In the genomic region with DNA sequence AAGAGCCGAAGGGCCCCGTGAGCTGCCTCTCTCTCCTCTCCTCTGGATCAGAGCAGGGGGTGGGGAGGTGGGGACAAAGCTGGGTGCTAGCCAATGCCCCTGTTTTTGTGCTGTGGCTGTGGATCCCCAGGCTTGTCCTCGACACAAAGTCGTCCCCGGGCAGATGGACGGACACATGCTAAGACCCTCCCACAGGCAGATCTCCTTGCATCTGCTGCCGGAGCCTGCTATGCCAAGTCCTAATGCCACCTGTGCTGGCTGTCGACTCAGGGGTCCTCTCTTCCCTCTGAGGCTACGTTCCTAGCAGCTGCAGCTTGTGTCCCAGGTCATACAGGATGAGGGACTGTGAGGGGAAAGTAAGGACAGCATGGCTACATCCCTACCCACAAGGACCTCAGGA, we compare ENCODE assay signal across 10 mouse cellular contexts. TPM values are rescaled to one million over a fixed set of nuclear protein-coding genes. Genes with fewer than 3 reads are reported as not detected.
DNase-seq lines count a peak whose midpoint lies in the region; ATAC-seq and TF ChIP-seq lines count a peak whose summit lies in the region.
"Had no signal": no experiment of that assay in that cellular context is flagged by ENCODE, and none has a peak within 500 bp of the region (broad histone marks: within the 10 kb centered on the region; RNA-seq: fewer than 3 reads in every experiment).

No protein-coding gene starts in this region.

- no peak overlapping the region for H3K27ac ChIP-seq in forebrain, embryonic 13.5 days
- H3K27ac ChIP-seq in forebrain, embryonic 12.5 days, result no peak overlapping the region
- no peak overlapping the region for H3K27ac ChIP-seq in left cerebral cortex, adult 2 months
- peak overlapping the region; percentile 33; the same call in 1 of the 2 replicates for H3K27ac ChIP-seq in embryonic facial prominence, embryonic 14.5 days (replicated peaks; ENCODE audit: low read depth, low read length)
- H3K27ac ChIP-seq in liver, embryonic 16.5 days (ENCODE audit: low read length), result no peak overlapping the region

- WGBS in forebrain, embryonic 13.5 days, result 60% methylated on average over 9 of the region's 9 CpGs
- WGBS in forebrain, embryonic 12.5 days, result 72% methylated on average over 9 of the region's 9 CpGs
- 56% methylated on average over 9 of the region's 9 CpGs for WGBS in embryonic facial prominence, embryonic 14.5 days
- 49% methylated on average over 9 of the region's 9 CpGs for WGBS in liver, embryonic 16.5 days (ENCODE audit: insufficient replicate concordance)

- intact Hi-C loops in left cerebral cortex, postnatal 4 days (cut with DNase I), result no loop called here
- intact Hi-C loops in left cerebral cortex, adult 2 months (cut with DNase I), result no loop called here

- peak; percentile 70 for DNase-seq in left cerebral cortex, postnatal 4 days
- DNase-seq in left cerebral cortex, adult 2 months (ENCODE audit: extremely low spot score in 1 of 2, low spot score in 2 of 2), result no peak
- DNase-seq in embryonic facial prominence, embryonic 14.5 days (ENCODE audit: low spot score), result no peak
- no peak for DNase-seq in yolk sac, embryonic 10.5 days (ENCODE audit: low spot score)
- no peak for DNase-seq in frontal cortex, postnatal 25 days (ENCODE audit: low spot score in 2 of 2)

- no peak for TF ChIP-seq CTCF in left cerebral cortex, adult 2 months (IDR thresholded peaks at IDR 0.05)

- peak overlapping the region; percentile 19; the same call in 1 of the 2 replicates for H3K9ac ChIP-seq in forebrain, embryonic 13.5 days
- H3K9ac ChIP-seq in forebrain, embryonic 12.5 days, result no peak overlapping the region
- 0 out of 2 replicates have a peak overlapping the region, but pooled peaks have one; percentile 2 for H3K9ac ChIP-seq in embryonic facial prominence, embryonic 14.5 days (ENCODE audit: low read depth, low read length)
- H3K9ac ChIP-seq in liver, embryonic 16.5 days (ENCODE audit: low read depth, low read length), result peak overlapping the region; percentile 26; the same call in 1 of the 2 replicates

- H3K4me1 ChIP-seq in forebrain, embryonic 13.5 days, result peaks cover 7% of the 10 kb centered on the region; the same call in 1 of the 2 replicates
- H3K4me1 ChIP-seq in forebrain, embryonic 12.5 days, result 0 out of 2 replicates have a peak, but pooled peaks cover 2% of the 10 kb centered on the region
- H3K4me1 ChIP-seq in embryonic facial prominence, embryonic 14.5 days (ENCODE audit: control insufficient read depth, insufficient read depth, low read length), result peaks cover 5% of the 10 kb centered on the region; the same call in 1 of the 2 replicates
- peaks cover 16% of the 10 kb centered on the region for H3K4me1 ChIP-seq in liver, embryonic 16.5 days (ENCODE audit: control insufficient read depth, low read depth, low read length)

- H3K36me3 ChIP-seq in forebrain, embryonic 13.5 days (ENCODE audit: poor library complexity, severe bottlenecking), result peaks cover 23% of the 10 kb centered on the region
- peaks cover 16% of the 10 kb centered on the region for H3K36me3 ChIP-seq in forebrain, embryonic 12.5 days (replicated peaks)
- H3K36me3 ChIP-seq in embryonic facial prominence, embryonic 14.5 days (ENCODE audit: control insufficient read depth, insufficient read depth, low read length), result peaks cover 23% of the 10 kb centered on the region
- peaks cover 9% of the 10 kb centered on the region for H3K36me3 ChIP-seq in liver, embryonic 16.5 days (ENCODE audit: control insufficient read depth, insufficient read depth)

- no peak overlapping the region for H3K4me3 ChIP-seq in forebrain, embryonic 13.5 days
- no peak overlapping the region for H3K4me3 ChIP-seq in forebrain, embryonic 12.5 days (replicated peaks)
- H3K4me3 ChIP-seq in left cerebral cortex, adult 2 months, result no peak overlapping the region
- peak overlapping the region; percentile 10; the same call in 1 of the 2 replicates for H3K4me3 ChIP-seq in embryonic facial prominence, embryonic 14.5 days (ENCODE audit: low read depth, low read length)
- H3K4me3 ChIP-seq in liver, embryonic 16.5 days (ENCODE audit: low read depth, low read length), result peak overlapping the region; percentile 5

- no peak overlapping the region for H3K4me2 ChIP-seq in forebrain, embryonic 13.5 days
- no peak overlapping the region for H3K4me2 ChIP-seq in forebrain, embryonic 12.5 days
- H3K4me2 ChIP-seq in embryonic facial prominence, embryonic 14.5 days (ENCODE audit: low read depth, low read length), result peak overlapping the region; percentile 23; the same call in 1 of the 2 replicates
- no peak overlapping the region for H3K4me2 ChIP-seq in liver, embryonic 16.5 days (ENCODE audit: low read depth, low read length)

- no peak for ATAC-seq in forebrain, embryonic 13.5 days
- ATAC-seq in forebrain, embryonic 12.5 days (ENCODE audit: low FRiP score), result no peak
- no peak for ATAC-seq in embryonic facial prominence, embryonic 14.5 days (ENCODE audit: low read depth)
- ATAC-seq in liver, embryonic 16.5 days (ENCODE audit: low read depth), result no peak
- ATAC-seq: CD4-positive, CD25-positive, alpha-beta regulatory T cell, adult 4 months had no signal

- H3K9me3 ChIP-seq in forebrain, embryonic 13.5 days (replicated peaks), result no peaks in the 10 kb centered on the region
- H3K9me3 ChIP-seq in forebrain, embryonic 12.5 days, result no peaks in the 10 kb centered on the region
- H3K9me3 ChIP-seq in embryonic facial prominence, embryonic 14.5 days (ENCODE audit: control insufficient read depth, low read length), result no peaks in the 10 kb centered on the region
- no peaks in the 10 kb centered on the region for H3K9me3 ChIP-seq in liver, embryonic 16.5 days (replicated peaks; ENCODE audit: control insufficient read depth, low read length)

- no peaks in the 10 kb centered on the region for H3K27me3 ChIP-seq in forebrain, embryonic 13.5 days
- H3K27me3 ChIP-seq in forebrain, embryonic 12.5 days, result no peaks in the 10 kb centered on the region
- no peaks in the 10 kb centered on the region for H3K27me3 ChIP-seq in embryonic facial prominence, embryonic 14.5 days (replicated peaks; ENCODE audit: control insufficient read depth, insufficient read depth, low read length)
- no peaks in the 10 kb centered on the region for H3K27me3 ChIP-seq in liver, embryonic 16.5 days (ENCODE audit: control insufficient read depth, insufficient read depth, low read depth, low read length)

RNA-seq across cellular contexts. Expression of a gene that starts 1.6 kb away (rescaled TPM):
- 13.5 and 16.3 TPM in 2 replicates for polyA plus RNA-seq in forebrain, embryonic 13.5 days (2015; fragmentation: Nextera tagmentation; extraction: Ambion mirVana)
- 23.1 and 26.1 TPM in 2 replicates for polyA plus RNA-seq in forebrain, embryonic 12.5 days (2016; fragmentation: Nextera tagmentation; extraction: Ambion mirVana)
- total RNA-seq in left cerebral cortex, postnatal 4 days (2021), result 10 to 100 TPM; 23.9 to 30.5 TPM
- total RNA-seq in left cerebral cortex, adult 2 months (2021), result 10 to 100 TPM; 21.2 to 29.4 TPM
- 69.4 and 76.1 TPM in 2 replicates for polyA plus RNA-seq in embryonic facial prominence, embryonic 14.5 days (2014; fragmentation: Nextera tagmentation; extraction: Ambion mirVana)
- 25.8 and 32.2 TPM in 2 replicates for polyA plus RNA-seq in liver, embryonic 16.5 days (2015; fragmentation: Nextera tagmentation; extraction: Ambion mirVana)
- total RNA-seq: hematopoietic stem cell, adult 5-6 weeks had no signal

RNA-seq across cellular contexts. Expression of a gene that starts 36.0 kb away (rescaled TPM):
- polyA plus RNA-seq in forebrain, embryonic 13.5 days (2015; fragmentation: Nextera tagmentation; extraction: Ambion mirVana), result 306 and 325 TPM in 2 replicates
- polyA plus RNA-seq in forebrain, embryonic 12.5 days (2016; fragmentation: Nextera tagmentation; extraction: Ambion mirVana), result 406 and 410 TPM in 2 replicates
- total RNA-seq in left cerebral cortex, postnatal 4 days (2021), result 10 to 100 TPM; 16.9 to 19.4 TPM
- total RNA-seq in left cerebral cortex, adult 2 months (2021), result 1 to 10 TPM; 2.5 to 2.8 TPM
- 362 and 371 TPM in 2 replicates for polyA plus RNA-seq in embryonic facial prominence, embryonic 14.5 days (2014; fragmentation: Nextera tagmentation; extraction: Ambion mirVana)
- polyA plus RNA-seq in liver, embryonic 16.5 days (2015; fragmentation: Nextera tagmentation; extraction: Ambion mirVana), result 149 and 179 TPM in 2 replicates
- polyA plus RNA-seq: CD4-positive, CD25-positive, alpha-beta regulatory T cell, adult 4 months had no signal

RNA-seq across cellular contexts. Expression of a gene that starts 38.1 kb away (rescaled TPM):
- 76.6 and 82.2 TPM in 2 replicates for polyA plus RNA-seq in forebrain, embryonic 13.5 days (2015; fragmentation: Nextera tagmentation; extraction: Ambion mirVana)
- 54.6 and 67.9 TPM in 2 replicates for polyA plus RNA-seq in forebrain, embryonic 12.5 days (2016; fragmentation: Nextera tagmentation; extraction: Ambion mirVana)
- 10 to 100 TPM; 24.8 to 25.7 TPM for total RNA-seq in left cerebral cortex, postnatal 4 days (2021)
- total RNA-seq in left cerebral cortex, adult 2 months (2021), result 10 to 100 TPM; 21.9 to 23.5 TPM
- polyA plus RNA-seq in embryonic facial prominence, embryonic 14.5 days (2014; fragmentation: Nextera tagmentation; extraction: Ambion mirVana), result 62.3 and 64.8 TPM in 2 replicates
- 47.7 and 57.1 TPM in 2 replicates for polyA plus RNA-seq in liver, embryonic 16.5 days (2015; fragmentation: Nextera tagmentation; extraction: Ambion mirVana)

RNA-seq across cellular contexts. Expression of a gene that starts 41.3 kb away (rescaled TPM):
- 0.84 and 2.2 TPM in 2 replicates for polyA plus RNA-seq in forebrain, embryonic 13.5 days (2015; fragmentation: Nextera tagmentation; extraction: Ambion mirVana)
- polyA plus RNA-seq in forebrain, embryonic 12.5 days (2016; fragmentation: Nextera tagmentation; extraction: Ambion mirVana), result 1.6 and 2.1 TPM in 2 replicates
- 1 to 10 TPM; 1.4 to 1.7 TPM for total RNA-seq in left cerebral cortex, postnatal 4 days (2021)
- 10 to 100 TPM; 33.8 to 37.7 TPM for total RNA-seq in left cerebral cortex, adult 2 months (2021)
- 546 and 580 TPM in 2 replicates for polyA plus RNA-seq in embryonic facial prominence, embryonic 14.5 days (2014; fragmentation: Nextera tagmentation; extraction: Ambion mirVana)
- polyA plus RNA-seq in liver, embryonic 16.5 days (2015; fragmentation: Nextera tagmentation; extraction: Ambion mirVana), result 80.6 and 93.1 TPM in 2 replicates
- total RNA-seq: hematopoietic stem cell, adult 5-6 weeks had no signal
- polyA plus RNA-seq: CD4-positive, CD25-positive, alpha-beta regulatory T cell, adult 4 months had no signal

RNA-seq across cellular contexts. Expression of a gene that starts 49.9 kb away (rescaled TPM):
- polyA plus RNA-seq in forebrain, embryonic 13.5 days (2015; fragmentation: Nextera tagmentation; extraction: Ambion mirVana), result 298 and 341 TPM in 2 replicates
- 439 and 446 TPM in 2 replicates for polyA plus RNA-seq in forebrain, embryonic 12.5 days (2016; fragmentation: Nextera tagmentation; extraction: Ambion mirVana)
- 100 to 1,000 TPM; 446 to 469 TPM for total RNA-seq in left cerebral cortex, postnatal 4 days (2021)
- total RNA-seq in left cerebral cortex, adult 2 months (2021), result 100 to 1,000 TPM; 387 to 407 TPM
- polyA plus RNA-seq in embryonic facial prominence, embryonic 14.5 days (2014; fragmentation: Nextera tagmentation; extraction: Ambion mirVana), result 296 and 339 TPM in 2 replicates
- 94.9 and 112 TPM in 2 replicates for polyA plus RNA-seq in liver, embryonic 16.5 days (2015; fragmentation: Nextera tagmentation; extraction: Ambion mirVana)

Comparison
In these comparisons a context has a peak if more than half of its experiments do, and no peak if none do; other contexts are left out.
1. H3K4me3 ChIP-seq: peak in embryonic facial prominence, embryonic 14.5 days (single experiment) and liver, embryonic 16.5 days (single experiment); none in forebrain, embryonic 13.5 days (single experiment), forebrain, embryonic 12.5 days (single experiment) and left cerebral cortex, adult 2 months (single experiment).